Mouse (Mus musculus): ENCODE measurements around the gene Ccdc9b. TPM values are rescaled to one million over a fixed set of nuclear protein-coding genes. Genes with fewer than 3 reads are reported as not detected.
A peak's percentile ranks its signal among the peaks of the same experiment; 100 is the strongest.

The Ccdc9b gene
- polyA plus RNA-seq, 1 experiment from 2014 or later = 0.77 TPM

DNA sequence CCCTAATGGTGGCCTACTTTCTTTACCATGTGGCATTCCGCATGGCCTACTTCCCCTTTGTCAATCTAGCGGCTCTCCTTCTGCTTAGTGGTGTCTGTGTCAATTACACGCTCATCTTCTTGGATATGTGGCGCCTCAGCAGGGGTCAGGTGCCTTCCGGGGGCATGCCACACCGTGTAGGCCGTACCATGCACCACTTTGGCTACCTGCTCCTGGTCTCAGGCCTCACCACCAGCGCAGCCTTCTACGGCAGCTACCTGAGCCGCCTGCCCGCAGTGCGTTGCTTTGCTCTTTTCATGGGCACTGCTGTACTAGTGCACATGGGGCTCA lies 27.7 kb upstream of the Ccdc9b start:
- 0 out of 2 replicates have a peak overlapping the region, but pooled peaks have one; percentile 12 for H3K4me3 ChIP-seq (ENCODE audit: low read depth, low read length)
- no peaks in the 10 kb centered on the region; the same call in 1 of the 2 replicates for H3K4me1 ChIP-seq (replicated peaks; ENCODE audit: control insufficient read depth, insufficient read depth, low read length)
- no peak for TF ChIP-seq CTCF (IDR thresholded peaks at IDR 0.05; ENCODE audit: low read depth)
- H3K27ac ChIP-seq (ENCODE audit: low read depth, low read length) = no peak overlapping the region
- ATAC-seq = no peak
- 0 out of 2 replicates have a peak, but pooled peaks cover 3% of the 10 kb centered on the region for H3K27me3 ChIP-seq (replicated peaks; ENCODE audit: control insufficient read depth, insufficient read depth, low read length)
- H3K9me3 ChIP-seq (ENCODE audit: control insufficient read depth) = no peaks in the 10 kb centered on the region
- 63% methylated on average over 12 of the region's 12 CpGs for WGBS
- H3K36me3 ChIP-seq (ENCODE audit: control insufficient read depth, insufficient read depth) = no peaks in the 10 kb centered on the region
- H3K4me2 ChIP-seq (replicated peaks; ENCODE audit: low read depth) = peak overlapping the region; percentile 60
- H3K9ac ChIP-seq (ENCODE audit: low read depth, low read length) = 0 out of 2 replicates have a peak overlapping the region, but pooled peaks have one; percentile 11

DNA sequence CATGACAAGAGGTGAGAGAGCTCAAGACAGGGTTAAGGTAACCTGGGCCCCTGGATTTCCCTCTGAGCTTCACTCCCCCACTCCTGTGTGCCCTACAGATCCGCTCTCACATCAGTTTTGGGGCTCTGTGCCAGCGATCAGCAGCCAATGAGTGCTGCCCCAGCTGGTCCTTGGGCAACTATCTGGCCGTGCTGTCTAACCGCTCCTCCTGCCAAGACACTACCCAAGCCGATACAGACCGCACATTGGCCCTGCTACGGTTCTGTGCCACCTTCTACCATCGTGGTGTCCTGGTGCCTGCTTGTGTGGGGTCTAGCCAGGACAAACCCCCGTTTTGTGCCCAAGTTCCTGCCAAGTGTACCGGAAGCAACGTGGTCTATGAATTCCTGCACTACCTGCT lies 27.0 kb upstream of the Ccdc9b start:
- TF ChIP-seq CTCF (IDR thresholded peaks at IDR 0.05; ENCODE audit: low read depth) = no peak
- Histone ChIP-seq H3K27ac (ENCODE audit: low read depth, low read length) (no peak overlapping the region), H3K4me3 (ENCODE audit: low read depth, low read length) (no peak overlapping the region), H3K4me2 (replicated peaks; ENCODE audit: low read depth) (no peak overlapping the region), H3K9ac (ENCODE audit: low read depth, low read length) (no peak overlapping the region), H3K9me3 (ENCODE audit: control insufficient read depth) (no peaks in the 10 kb centered on the region), H3K36me3 (ENCODE audit: control insufficient read depth, insufficient read depth) (no peaks in the 10 kb centered on the region), H3K27me3 (replicated peaks; ENCODE audit: control insufficient read depth, insufficient read depth, low read length) (0 out of 2 replicates have a peak, but pooled peaks cover 3% of the 10 kb centered on the region), H3K4me1 (replicated peaks; ENCODE audit: control insufficient read depth, insufficient read depth, low read length) (no peaks in the 10 kb centered on the region; the same call in 1 of the 2 replicates)
- WGBS = 92% methylated on average over 11 of the region's 11 CpGs
- no peak for ATAC-seq

DNA sequence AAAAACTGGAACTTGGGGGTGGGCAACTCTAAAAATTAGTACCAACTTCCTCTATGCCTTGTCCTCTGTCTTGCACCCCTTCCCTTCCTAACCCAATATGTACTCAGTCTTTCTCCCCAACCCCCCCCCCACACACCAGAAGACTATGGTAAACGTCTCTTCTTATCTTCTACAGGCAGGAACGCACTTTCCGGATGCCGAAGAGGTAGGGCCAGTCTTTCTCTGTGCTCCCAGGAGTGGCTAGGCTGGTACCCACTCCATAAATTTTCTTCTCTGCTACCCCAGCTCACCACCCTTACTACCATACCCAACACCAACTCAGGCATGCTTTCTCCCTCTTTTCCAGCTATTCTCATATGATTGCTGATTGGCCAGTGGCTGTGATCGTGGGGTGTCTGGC lies 24.1 kb upstream of the Ccdc9b start:
- H3K27me3 ChIP-seq (replicated peaks; ENCODE audit: control insufficient read depth, insufficient read depth, low read length) = 0 out of 2 replicates have a peak, but pooled peaks cover 3% of the 10 kb centered on the region
- no peak for TF ChIP-seq CTCF (IDR thresholded peaks at IDR 0.05; ENCODE audit: low read depth)
- no peaks in the 10 kb centered on the region for H3K36me3 ChIP-seq (ENCODE audit: control insufficient read depth, insufficient read depth)
- H3K9ac ChIP-seq (ENCODE audit: low read depth, low read length) = no peak overlapping the region
- ATAC-seq = no peak
- H3K9me3 ChIP-seq (ENCODE audit: control insufficient read depth) = no peaks in the 10 kb centered on the region
- H3K27ac ChIP-seq (ENCODE audit: low read depth, low read length) = no peak overlapping the region
- 70% methylated on average over 5 of the region's 5 CpGs for WGBS
- no peak overlapping the region for H3K4me2 ChIP-seq (replicated peaks; ENCODE audit: low read depth)
- H3K4me3 ChIP-seq (ENCODE audit: low read depth, low read length) = no peak overlapping the region
- peaks cover 5% of the 10 kb centered on the region; the same call in 1 of the 2 replicates for H3K4me1 ChIP-seq (replicated peaks; ENCODE audit: control insufficient read depth, insufficient read depth, low read length)

DNA sequence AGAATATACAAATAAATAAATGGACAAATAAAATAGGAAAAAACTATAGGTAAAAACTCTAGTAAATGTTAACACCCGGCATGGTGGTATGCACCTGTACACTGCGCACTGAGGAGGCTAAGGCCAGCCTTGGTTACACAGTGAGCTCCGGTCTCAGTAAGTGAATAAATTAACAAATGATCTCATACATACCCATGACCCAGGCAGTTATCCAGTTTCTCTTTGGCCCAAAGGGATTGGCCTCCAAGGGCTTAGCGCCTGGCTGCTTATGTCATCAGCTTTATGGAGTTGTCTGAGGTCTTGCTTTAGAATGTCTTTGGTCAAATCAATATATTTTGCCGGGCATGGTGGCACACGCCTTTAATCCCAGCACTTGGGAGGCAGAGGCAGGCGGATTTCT lies 21.2 kb upstream of the Ccdc9b start:
- no peak overlapping the region for H3K27ac ChIP-seq (ENCODE audit: low read depth, low read length)
- WGBS = 90% methylated on average over 7 of the region's 7 CpGs
- H3K4me2 ChIP-seq (replicated peaks; ENCODE audit: low read depth) = no peak overlapping the region
- no peaks in the 10 kb centered on the region for H3K36me3 ChIP-seq (ENCODE audit: control insufficient read depth, insufficient read depth)
- no peaks in the 10 kb centered on the region for H3K9me3 ChIP-seq (ENCODE audit: control insufficient read depth)
- H3K4me1 ChIP-seq (replicated peaks; ENCODE audit: control insufficient read depth, insufficient read depth, low read length) = peaks cover 11% of the 10 kb centered on the region; the same call in 1 of the 2 replicates
- H3K9ac ChIP-seq (ENCODE audit: low read depth, low read length) = no peak overlapping the region
- TF ChIP-seq CTCF (IDR thresholded peaks at IDR 0.05; ENCODE audit: low read depth) = no peak
- no peak overlapping the region for H3K4me3 ChIP-seq (ENCODE audit: low read depth, low read length)
- no peaks in the 10 kb centered on the region; the same call in 1 of the 2 replicates for H3K27me3 ChIP-seq (replicated peaks; ENCODE audit: control insufficient read depth, insufficient read depth, low read length)
- no peak for ATAC-seq

DNA sequence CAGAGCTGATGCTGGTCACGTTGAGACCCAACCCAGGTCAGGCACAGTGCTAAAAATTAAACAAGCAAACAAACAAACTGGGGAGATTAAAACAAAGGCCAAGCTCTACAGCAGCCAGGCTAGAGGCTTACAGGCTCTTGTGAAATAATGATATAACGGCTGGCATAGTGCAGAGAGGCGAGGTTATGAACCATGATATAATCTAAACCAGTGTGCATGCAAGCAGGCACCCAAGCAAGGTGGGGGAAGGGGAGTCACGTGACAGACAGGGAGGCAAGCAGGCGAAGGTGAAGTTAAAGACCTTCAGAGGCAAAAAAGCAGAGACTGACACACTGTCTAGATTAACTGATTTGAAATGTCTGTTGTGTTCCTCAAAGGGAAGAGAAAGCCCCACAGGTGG lies 20.6 kb upstream of the Ccdc9b start:
- Histone ChIP-seq H3K27ac (ENCODE audit: low read depth, low read length) (no peak overlapping the region), H3K9ac (ENCODE audit: low read depth, low read length) (no peak overlapping the region), H3K4me1 (replicated peaks; ENCODE audit: control insufficient read depth, insufficient read depth, low read length) (peaks cover 11% of the 10 kb centered on the region; the same call in 1 of the 2 replicates), H3K4me2 (replicated peaks; ENCODE audit: low read depth) (no peak overlapping the region), H3K9me3 (ENCODE audit: control insufficient read depth) (no peaks in the 10 kb centered on the region), H3K27me3 (replicated peaks; ENCODE audit: control insufficient read depth, insufficient read depth, low read length) (no peaks in the 10 kb centered on the region; the same call in 1 of the 2 replicates), H3K4me3 (ENCODE audit: low read depth, low read length) (no peak overlapping the region), H3K36me3 (ENCODE audit: control insufficient read depth, insufficient read depth) (no peaks in the 10 kb centered on the region)
- 37% methylated on average over 5 of the region's 5 CpGs for WGBS
- no peak for TF ChIP-seq CTCF (IDR thresholded peaks at IDR 0.05; ENCODE audit: low read depth)
- ATAC-seq = no peak

DNA sequence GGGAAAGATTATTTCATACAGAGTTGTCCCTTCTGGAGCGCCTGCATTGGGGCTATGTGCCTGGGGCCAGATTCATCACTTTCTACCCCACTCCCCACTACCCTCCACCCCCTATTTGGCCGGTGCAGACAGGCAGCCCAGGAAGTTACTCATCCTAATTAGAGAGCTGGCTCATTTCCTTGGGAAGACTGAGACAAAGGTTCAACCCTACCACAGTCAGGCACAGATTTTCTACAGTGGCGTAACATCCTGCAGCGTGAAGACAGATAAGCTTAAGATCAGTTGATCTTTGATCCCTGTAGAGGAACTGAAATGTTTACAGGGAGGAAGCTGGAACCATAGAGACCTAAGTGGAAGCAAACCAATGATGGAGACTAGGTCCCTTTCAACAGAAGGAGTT lies 19.8 kb upstream of the Ccdc9b start:
- Histone ChIP-seq H3K4me3 (ENCODE audit: low read depth, low read length) (no peak overlapping the region), H3K36me3 (ENCODE audit: control insufficient read depth, insufficient read depth) (no peaks in the 10 kb centered on the region), H3K9ac (ENCODE audit: low read depth, low read length) (no peak overlapping the region), H3K4me2 (replicated peaks; ENCODE audit: low read depth) (no peak overlapping the region), H3K9me3 (ENCODE audit: control insufficient read depth) (no peaks in the 10 kb centered on the region), H3K27me3 (replicated peaks; ENCODE audit: control insufficient read depth, insufficient read depth, low read length) (no peaks in the 10 kb centered on the region; the same call in 1 of the 2 replicates), H3K27ac (ENCODE audit: low read depth, low read length) (no peak overlapping the region), H3K4me1 (replicated peaks; ENCODE audit: control insufficient read depth, insufficient read depth, low read length) (peaks cover 11% of the 10 kb centered on the region; the same call in 1 of the 2 replicates)
- TF ChIP-seq CTCF (IDR thresholded peaks at IDR 0.05; ENCODE audit: low read depth) = no peak
- ATAC-seq = peak; percentile 51; the same call in 1 of the 2 replicates
- 32% methylated on average over 4 of the region's 4 CpGs for WGBS

Data from intestine, postnatal 0 days (tissue).